Mouse (Mus musculus): Measurements from ENCODE around the gene Znhit1.

- no peak for TF ChIP-seq GATA1 (IDR thresholded peaks at IDR 0.05; ENCODE audit: borderline replicate concordance, low read length)
- TF ChIP-seq FLI1 (IDR thresholded peaks at IDR 0.05; ENCODE audit: low read length), result no peak
Observed at GRCm38 (mm10) chr5:136982338-136982930, 5.4 kb downstream of the Znhit1 start.

Measured in megakaryocyte, embryonic 14.5 days (primary cell).